Mouse (Mus musculus): ENCODE results near the gene Cphx3.
"Not testable (repeated sequence)": the region's sequence is repeated elsewhere in the genome, so short reads cannot be mapped to it uniquely, and the experiment has no call there.

Gene Cphx3

DNA sequence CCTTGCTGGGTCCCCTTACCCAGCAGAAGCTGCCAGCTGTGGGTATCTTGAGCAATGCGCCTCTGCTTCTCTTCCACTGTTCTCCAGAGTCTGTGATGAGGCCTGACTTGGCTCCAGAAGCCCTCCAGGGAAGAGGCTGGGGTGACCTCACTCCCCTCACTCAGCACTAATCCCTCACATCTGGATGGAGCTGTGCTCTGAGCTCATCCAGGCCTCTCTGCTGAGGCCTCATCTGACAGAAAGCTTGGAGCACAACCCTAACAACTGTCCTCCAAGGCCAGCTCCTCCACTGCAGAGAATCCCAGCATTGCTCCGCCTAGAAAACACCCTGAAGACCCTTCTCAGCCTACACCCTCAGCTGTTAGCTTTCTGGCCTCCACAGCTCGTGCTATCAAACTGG is 91.9 kb downstream of the Cphx3 start:
- not testable (repeated sequence) for DNase-seq (ENCODE audit: low read depth)

DNA sequence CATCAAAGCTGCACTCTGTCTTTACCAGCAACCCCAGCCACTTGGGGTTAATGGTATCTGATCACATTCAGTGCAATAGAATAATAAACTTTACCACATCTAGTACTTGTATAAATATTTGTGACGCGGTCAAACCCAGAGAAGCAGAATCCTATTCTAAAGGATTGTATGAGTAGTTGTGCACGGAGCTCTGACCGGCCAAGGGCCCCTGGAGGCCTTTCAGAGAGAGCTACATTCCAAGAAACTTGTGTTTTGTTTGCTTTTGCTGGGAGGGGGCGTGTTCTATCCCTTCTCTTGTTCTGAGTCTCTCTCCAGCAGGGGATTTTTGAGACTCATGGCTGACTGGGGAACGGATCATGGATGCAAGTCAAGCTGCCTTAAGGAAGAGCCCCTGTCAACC is 92.9 kb downstream of the Cphx3 start:
- not testable (repeated sequence) for DNase-seq (ENCODE audit: low read depth)

DNA sequence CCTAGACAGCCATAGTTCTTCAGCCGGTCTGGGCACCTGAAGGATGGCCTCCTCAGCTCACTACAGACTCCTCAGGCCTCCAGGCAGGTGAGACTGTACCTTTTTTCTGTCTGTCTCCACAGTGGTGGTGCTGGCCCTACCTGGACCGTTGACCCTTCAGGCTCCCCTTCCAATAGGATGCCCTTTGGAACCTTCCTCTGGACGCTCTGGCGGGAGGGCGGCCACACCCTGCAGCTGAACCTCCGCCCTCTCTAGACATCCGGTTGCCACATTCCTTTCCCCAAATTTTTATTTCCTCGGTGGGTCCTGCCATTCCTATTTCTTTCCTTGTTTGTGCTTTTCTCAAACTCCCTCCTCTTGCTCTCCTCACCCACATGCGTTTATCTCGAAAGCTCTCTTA is 99.6 kb downstream of the Cphx3 start:
- not testable (repeated sequence) for DNase-seq (ENCODE audit: low read depth)

DNA sequence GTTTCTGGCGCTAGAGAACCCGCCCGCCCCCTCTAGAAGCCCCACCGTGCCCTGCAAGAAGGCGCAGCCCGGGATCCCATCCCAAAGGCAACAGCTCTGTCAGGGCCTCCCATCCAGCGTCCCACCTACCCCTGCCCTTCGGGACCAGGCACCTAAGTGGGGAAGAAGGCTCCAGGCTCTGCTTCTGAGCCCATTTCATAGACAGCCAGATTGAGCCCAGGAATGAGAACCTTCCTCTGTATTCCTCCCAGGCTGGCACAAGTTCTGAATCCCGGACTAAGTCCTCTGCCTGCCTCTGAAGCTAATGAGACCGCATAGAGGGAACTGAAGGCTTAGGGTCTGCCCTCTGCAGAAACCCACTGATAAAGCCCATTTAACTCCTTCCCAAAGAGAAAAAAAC is 100.3 kb downstream of the Cphx3 start, which contains the start of gene Plac9b:
Gene Plac9b, minus strand, starts transcription at position 101 of the 400 bp plus-strand sequence.
- DNase-seq (ENCODE audit: low read depth), result not testable (repeated sequence)

DNA sequence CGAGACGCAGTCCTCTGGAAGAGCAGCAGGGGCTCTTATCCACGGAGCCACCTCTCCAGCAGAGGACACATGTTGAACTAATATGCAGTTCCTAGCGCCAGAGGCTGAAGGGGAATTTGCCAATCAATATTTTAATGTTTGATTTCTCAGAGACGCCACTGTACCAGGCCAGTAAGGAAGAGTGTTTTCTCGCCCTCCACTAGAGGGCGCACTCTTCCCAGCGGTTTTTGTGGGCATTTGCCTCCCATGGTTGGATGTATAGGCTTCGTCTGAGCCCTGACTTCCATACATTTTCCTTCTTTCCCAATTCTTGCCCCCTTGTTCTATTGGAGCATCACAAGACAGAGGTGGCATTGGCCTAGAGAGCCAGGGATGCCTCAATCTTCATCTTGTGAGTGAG is 104.5 kb downstream of the Cphx3 start:
- not testable (repeated sequence) for DNase-seq (ENCODE audit: low read depth)

DNA sequence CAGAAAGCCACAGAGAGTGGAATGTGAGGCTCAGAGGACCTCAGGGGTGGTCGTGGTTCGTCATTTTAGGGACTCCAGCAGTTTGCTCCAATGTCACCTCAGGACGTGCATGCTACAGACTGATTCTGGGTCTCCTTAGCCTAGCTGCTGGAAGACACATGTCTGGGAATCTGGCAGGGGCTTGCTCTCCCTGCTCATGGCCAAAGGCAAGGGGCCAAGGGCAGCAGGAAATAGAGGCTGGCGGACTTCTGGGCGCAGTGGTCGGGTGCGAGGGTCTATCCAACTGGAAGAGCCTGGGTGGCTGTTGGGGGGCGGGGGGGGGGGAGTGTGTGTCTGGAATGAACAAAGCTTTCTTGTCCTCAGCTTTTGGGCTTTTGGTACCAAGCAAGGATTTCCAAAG is 106.3 kb downstream of the Cphx3 start:
- DNase-seq (ENCODE audit: low read depth), result not testable (repeated sequence)

DNA sequence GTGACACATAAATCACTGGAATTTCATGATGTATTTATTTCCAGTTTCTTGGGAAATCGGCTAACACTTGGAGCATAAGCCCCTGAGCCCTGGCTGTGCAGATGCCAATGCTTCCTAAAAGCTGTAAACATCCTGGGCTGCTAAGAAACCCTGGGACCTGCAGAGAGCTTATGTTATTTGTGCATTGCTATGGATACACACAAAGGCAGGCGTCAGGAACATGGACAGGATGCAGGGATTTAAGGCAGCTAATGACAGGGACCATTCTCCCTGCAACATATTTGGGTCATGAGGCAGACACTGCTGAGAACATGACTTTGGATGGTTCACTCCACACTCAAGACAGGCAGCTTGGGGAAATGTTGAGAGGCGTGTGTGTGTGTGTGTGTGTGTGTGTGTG is 115.8 kb downstream of the Cphx3 start:
- not testable (repeated sequence) for DNase-seq (ENCODE audit: low read depth)

DNA sequence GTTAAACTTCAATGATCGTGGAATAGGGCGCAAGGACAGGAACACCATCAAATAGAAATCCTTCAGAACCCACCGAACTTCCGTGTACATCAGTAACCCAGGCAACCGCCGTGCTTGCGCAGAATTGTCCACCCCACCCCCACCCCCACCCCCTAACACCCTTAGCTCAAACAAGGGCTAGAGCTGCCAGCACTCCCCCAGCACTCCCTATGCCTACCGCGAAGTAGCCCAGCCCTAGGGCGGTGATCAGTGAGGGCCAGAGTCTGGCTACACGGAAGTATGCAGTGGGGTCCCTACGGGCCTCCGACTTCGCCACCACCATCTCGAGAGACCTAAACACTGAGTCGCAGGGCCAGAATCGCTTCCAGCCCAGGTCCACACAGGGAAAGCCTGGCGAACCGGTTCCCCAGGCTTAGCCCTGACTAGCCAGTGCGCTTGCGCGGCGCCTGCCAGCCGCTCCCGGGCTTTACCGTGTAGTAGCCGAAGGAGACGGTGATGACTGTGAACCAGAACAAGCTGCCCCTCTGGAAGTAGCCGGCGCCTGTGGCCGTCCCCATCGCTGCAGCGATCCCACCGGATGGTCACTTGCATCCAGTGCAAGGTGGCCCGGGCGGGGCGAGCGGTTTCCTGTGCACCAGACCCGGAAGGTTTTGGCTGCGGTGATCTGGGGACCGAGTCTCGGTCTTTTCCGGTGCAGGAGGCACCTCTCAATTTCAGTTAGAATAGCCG is 124.3 kb downstream of the Cphx3 start:
- not testable (repeated sequence) for DNase-seq (ENCODE audit: low read depth)

DNA sequence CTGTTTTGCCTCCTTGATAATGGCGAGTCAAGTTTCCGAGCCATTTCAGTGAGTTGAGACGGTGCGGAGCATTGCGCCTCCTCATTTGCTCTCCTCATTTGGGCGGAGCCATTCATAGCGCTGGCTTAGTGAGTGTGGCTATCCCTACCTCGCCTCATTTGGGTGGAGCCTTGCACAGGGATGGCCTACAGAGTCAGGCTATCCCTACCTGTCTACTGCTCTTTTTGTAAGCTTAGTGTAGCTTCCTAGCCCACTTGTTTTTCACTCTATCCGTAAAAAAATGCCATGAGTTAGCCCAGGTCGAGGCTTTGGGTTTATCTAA is 124.8 kb downstream of the Cphx3 start, which contains the start of gene Tmem254b:
Gene Tmem254b, minus strand, starts transcription at position 116 of the 322 bp plus-strand sequence.
- not testable (repeated sequence) for DNase-seq (ENCODE audit: low read depth)

DNA sequence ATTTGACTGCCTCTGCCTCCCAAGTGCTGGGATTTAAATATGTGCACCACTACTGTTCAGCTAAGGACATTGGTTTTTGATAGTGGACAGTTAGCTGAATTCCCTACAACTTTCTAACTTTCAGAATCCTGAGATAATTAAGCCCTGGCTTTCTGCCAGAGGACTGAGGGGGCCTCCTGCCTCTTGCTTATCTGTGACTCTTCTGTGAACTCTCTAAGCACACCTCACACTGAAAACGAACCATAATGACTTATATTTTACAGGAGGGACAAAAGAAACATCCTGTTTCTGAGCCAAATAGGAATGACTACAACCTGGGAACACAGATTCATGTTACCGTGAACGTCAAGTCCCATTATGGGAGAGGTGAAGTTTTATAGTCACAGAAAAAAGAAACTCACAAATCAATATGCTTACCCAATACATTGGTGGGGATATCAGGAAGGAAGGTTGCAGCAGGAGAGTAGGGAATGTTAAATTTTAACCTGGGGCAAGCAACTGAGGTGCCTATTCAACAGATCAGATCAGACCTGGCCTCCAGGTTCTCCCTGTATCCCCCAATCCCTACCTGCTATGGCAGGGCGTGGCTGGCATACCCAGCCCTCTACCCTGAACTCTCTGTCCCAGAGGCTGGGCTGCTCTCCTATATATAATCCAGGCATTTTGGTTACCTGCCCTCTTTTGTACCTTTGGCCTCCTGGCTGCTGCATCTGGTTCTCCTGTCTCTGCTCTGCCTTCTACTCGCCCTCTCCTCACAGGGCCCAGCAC is 134.3 kb downstream of the Cphx3 start:
- not testable (repeated sequence) for DNase-seq (ENCODE audit: low read depth)

DNA sequence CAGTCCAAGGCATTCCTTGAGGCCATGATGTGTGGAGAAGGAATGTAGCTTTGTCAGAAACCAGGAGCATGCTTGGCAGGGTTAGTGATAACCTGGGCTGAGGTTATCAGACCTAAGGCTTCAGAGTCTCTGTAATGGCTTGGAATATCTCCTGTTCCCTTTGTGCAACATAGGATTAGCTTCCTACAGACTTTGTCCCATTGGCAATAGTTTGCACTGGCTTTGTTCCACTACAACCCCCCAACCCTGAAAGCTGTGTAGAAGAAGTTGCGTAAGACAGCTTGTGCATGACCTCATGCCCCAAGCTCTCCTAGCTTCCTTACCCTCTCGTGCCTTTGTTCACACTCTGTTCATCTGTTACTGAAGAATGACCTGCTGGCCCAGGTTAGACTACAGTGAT is 155.1 kb downstream of the Cphx3 start:
- not testable (repeated sequence) for DNase-seq (ENCODE audit: low read depth)

DNA sequence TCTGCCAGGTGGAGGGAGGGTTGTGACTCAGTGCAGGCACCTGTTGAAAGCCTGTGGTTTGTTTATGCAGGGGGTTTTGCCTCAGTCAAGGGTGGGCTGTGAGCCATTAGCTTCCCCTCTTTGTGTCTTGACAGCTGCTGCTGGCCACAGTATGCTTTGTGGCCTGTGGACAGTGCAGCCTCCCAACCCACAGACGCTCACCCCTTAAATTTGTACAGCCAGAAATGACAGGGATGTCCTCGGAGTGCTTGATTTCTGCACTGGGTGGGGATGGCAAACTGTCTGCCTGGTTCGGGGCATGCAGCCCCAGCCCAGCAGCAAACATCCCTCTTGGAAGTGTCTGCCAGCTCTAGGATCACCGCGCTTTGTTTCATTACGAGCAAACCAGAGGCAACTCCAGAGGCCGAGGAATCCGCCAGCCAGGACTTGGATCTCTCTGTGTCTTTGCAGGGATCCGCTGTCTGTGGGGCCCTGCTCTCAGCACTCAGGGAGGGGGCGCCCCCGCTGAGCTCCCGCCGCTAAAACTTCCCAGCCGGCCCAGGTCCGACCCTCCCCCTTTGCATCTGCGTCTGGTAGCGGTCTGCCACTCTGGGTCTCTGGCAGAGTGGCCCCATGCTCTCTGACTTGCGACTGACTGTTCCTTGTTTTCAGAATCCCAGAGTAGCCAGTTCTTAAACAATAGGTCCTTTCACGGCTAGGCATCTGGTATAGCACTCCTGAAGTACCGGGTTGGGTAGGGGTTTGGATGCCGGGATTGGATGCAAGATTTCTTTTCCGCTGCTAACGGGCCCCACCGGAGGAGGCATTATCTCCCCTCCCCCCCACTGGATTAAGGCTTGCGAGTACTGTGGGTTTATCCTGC is 175.9 kb downstream of the Cphx3 start, which contains the start of gene Duxbl3:
Gene Duxbl3, plus strand, starts transcription at position 207 of the 862 bp plus-strand sequence.
- not testable (repeated sequence) for DNase-seq (ENCODE audit: low read depth)

DNA sequence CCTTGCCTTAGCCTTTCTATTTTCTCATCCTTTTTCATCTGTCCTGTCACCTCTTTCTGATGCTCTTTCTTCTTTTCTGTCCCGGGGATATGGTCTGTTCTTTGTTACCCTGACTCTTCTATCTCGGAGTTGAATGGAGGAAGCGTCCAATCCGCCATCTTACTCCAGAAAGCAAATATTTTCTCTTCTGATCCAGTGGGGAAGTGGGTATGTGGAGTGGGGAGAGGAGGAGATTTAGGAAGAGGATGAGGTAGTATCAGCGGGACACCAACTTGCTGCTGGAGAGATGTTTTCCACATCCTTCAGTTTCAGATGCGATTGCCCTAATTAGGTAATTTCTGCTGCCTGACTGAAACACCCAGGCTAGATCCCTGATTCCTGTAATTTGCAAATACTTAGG is 176.6 kb downstream of the Cphx3 start:
- not testable (repeated sequence) for DNase-seq (ENCODE audit: low read depth)

Measured in 416B (cell line).